Mouse (Mus musculus): ENCODE data around the gene Lhpp.
A peak's percentile ranks its signal among the peaks of the same experiment; 100 is the strongest.

The Lhpp gene

GRCm38 (mm10) chr7:132738844-132739243 lies 128.4 kb downstream of the Lhpp start:
- DNase-seq (ENCODE audit: low spot score): no peak

DNA sequence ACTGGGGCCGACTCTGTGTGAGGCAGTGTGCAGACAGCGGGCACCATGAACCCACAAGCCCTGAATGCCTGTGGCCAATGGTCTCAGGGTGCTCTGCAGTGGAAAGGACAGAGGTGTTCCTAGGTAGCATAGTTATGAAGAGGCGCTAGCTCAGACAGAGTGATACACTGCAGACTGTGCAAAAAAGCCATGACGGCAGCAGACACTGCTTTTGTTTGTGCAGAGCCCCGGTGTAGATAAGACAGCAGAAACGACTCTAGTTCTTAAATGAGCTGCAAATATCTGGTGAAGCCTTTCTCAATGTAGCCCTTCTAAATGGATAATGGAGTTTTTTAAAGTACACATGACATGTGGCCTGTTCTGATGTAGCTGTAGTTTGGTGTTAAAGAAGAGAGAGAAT lies 129.4 kb downstream of the Lhpp start:
- DNase-seq (ENCODE audit: low spot score): no peak

DNA sequence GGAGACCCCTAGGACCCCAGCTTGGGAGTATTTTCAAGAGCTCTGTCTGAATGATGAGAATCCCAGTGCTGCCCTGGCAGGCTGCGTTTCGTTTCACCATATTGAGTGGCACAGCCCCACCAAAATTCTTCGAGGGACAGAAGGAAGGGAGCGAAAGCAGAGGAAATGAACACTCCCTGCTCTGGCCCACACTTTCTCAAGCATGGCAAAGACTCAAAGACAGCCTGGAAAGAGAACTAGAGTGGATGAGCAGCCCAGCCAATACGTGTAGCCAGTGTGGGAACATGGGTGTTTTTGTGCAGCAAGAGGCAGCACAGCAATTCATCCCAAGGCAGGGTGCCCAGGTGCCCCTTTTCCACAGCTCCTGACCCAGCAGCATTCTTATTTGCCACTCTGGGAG lies 132.5 kb downstream of the Lhpp start:
- DNase-seq (ENCODE audit: low spot score): no peak

GRCm38 (mm10) chr7:132747096-132747495 lies 136.7 kb downstream of the Lhpp start:
- DNase-seq (ENCODE audit: low spot score): no peak

GRCm38 (mm10) chr7:132748076-132748769 lies 137.8 kb downstream of the Lhpp start:
- DNase-seq (ENCODE audit: low spot score): no peak

DNA sequence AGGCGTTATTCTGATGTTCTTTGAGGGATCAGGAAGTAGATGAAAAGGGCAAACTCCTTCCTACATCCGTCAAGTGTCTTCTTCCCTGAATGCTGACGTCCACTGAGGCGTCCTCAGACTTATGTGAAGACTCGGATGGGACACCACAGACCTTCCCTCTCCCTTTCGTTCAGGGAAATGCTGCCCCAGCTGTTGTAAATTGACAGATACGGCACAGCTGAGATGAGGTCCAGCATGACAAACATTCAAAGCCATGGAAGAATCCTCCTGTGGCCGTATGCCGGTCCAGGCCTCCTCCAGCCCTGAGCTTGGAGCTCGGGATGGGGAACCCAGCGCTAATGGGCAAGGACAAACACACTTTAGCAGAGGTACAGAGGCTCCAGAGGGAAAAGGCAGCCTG lies 139.1 kb downstream of the Lhpp start:
- no peak for DNase-seq (ENCODE audit: low spot score)

GRCm38 (mm10) chr7:132751716-132752115 lies 141.3 kb downstream of the Lhpp start:
- DNase-seq (ENCODE audit: low spot score): no peak

DNA sequence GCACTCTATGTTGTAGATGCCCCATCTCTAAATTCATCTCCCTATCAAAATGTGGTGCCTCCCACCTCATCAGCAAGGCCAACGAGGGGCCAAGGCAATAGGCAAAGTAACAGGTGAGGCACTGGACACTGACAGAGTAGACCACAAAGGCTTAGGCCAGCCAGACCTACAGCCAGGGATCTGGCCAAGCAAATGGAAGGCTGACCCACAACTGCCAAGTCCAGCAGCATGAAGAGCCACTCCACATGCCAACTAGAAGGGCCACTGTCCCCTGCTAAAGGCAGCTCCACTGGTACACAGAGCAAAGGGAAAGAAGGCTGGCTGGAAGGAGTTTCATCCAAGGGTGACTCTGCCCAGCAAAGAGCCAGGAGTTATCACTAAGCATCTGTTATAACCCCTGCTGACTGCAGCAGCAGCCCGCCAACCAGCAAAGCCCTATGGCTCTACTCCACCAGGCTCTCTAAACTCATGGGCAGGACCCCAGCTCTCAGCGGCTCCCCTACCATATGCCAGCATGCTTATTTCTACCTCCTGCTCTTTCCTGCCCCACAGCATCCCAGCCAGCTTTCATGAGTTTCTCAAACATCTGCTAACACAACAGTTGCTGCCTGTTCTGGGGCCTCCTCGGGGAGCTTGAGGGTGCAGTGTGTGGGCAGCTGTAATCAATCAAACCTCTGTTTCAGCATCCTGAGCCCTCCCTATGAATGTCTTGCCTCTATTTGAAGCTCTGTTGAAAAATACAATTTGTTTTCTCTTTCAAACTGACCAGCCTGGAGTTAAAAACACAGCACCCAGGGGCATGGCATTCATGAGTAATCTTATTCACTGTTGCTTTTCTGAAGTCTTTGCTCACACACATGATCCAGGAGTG lies 143.3 kb downstream of the Lhpp start:
- DNase-seq (ENCODE audit: low spot score): peak; percentile 23

- DNase-seq (ENCODE audit: low spot score): no peak
These were observed 143.9 kb downstream of the Lhpp start for GRCm38 (mm10) chr7:132754389-132754750.

All from embryo, embryonic 10.5 days (tissue).